Mouse (Mus musculus) splenic B cell, adult 2 months (primary cell): Measurements from ENCODE around the gene Slc15a2.

ENCODE experiments used
- DNase-seq: peaks from one replicate; pipeline ENCODE4 v3.0.0-alpha.2; 2011; ENCODE audit warnings: low read depth, low spot score
- H3K27me3 ChIP-seq: 2 replicates; pipeline ENCODE4 v1.6.1; 2012; ENCODE audit warnings: mild to moderate bottlenecking, low read length, moderate library complexity, mixed read lengths; ENCODE audit not compliant: control insufficient read depth, poor library complexity, insufficient read depth, severe bottlenecking
- H3K36me3 ChIP-seq: 2 replicates; pipeline ENCODE4 v1.6.1; 2012; ENCODE audit warnings: mild to moderate bottlenecking, low read length, moderate library complexity, mixed read lengths; ENCODE audit not compliant: control insufficient read depth, poor library complexity, insufficient read depth, severe bottlenecking

Slc15a2 gene

GRCm38 (mm10) chr16:36786466-36786865, 1.7 kb upstream of the Slc15a2 start:
- no peaks in the 10 kb centered on the region for H3K36me3 ChIP-seq
- H3K27me3 ChIP-seq, result no peaks in the 10 kb centered on the region
- DNase-seq, result no peak

GRCm38 (mm10) chr16:36784146-36784545, 616 bp downstream of the Slc15a2 start:
- Histone ChIP-seq H3K36me3 (no peaks in the 10 kb centered on the region), H3K27me3 (no peaks in the 10 kb centered on the region)
- no peak for DNase-seq

- H3K27me3 ChIP-seq, result no peaks in the 10 kb centered on the region
- no peaks in the 10 kb centered on the region for H3K36me3 ChIP-seq
- DNase-seq, result no peak
Observed at GRCm38 (mm10) chr16:36775658-36776057, 9.1 kb downstream of the Slc15a2 start.

- no peaks in the 10 kb centered on the region for H3K36me3 ChIP-seq
- H3K27me3 ChIP-seq, result no peaks in the 10 kb centered on the region
- DNase-seq, result no peak
Observed at GRCm38 (mm10) chr16:36772996-36773395, 11.8 kb downstream of the Slc15a2 start.

- DNase-seq, result no peak
- no peaks in the 10 kb centered on the region for H3K27me3 ChIP-seq
- H3K36me3 ChIP-seq, result no peaks in the 10 kb centered on the region
Observed at GRCm38 (mm10) chr16:36771703-36772102, 13.1 kb downstream of the Slc15a2 start.

- H3K27me3 ChIP-seq, result no peaks in the 10 kb centered on the region
- no peaks in the 10 kb centered on the region for H3K36me3 ChIP-seq
- no peak for DNase-seq
Observed at GRCm38 (mm10) chr16:36771244-36771643, 13.5 kb downstream of the Slc15a2 start.

- H3K36me3 ChIP-seq, result no peaks in the 10 kb centered on the region
- DNase-seq, result no peak
- H3K27me3 ChIP-seq, result no peaks in the 10 kb centered on the region
Observed at GRCm38 (mm10) chr16:36770830-36771229, 13.9 kb downstream of the Slc15a2 start.

GRCm38 (mm10) chr16:36770191-36770771, 14.5 kb downstream of the Slc15a2 start:
- Histone ChIP-seq H3K27me3 (no peaks in the 10 kb centered on the region), H3K36me3 (no peaks in the 10 kb centered on the region)
- DNase-seq, result peak; percentile 65

GRCm38 (mm10) chr16:36751979-36752378, 32.8 kb downstream of the Slc15a2 start:
- DNase-seq, result no peak
- H3K27me3 ChIP-seq, result no peaks in the 10 kb centered on the region
- H3K36me3 ChIP-seq, result no peaks in the 10 kb centered on the region; the same call in 1 of the 2 replicates

- no peak for DNase-seq
- Histone ChIP-seq H3K27me3 (no peaks in the 10 kb centered on the region), H3K36me3 (no peaks in the 10 kb centered on the region)
Observed at GRCm38 (mm10) chr16:36747767-36748166, 37.0 kb downstream of the Slc15a2 start.

GRCm38 (mm10) chr16:36747068-36747467, 37.7 kb downstream of the Slc15a2 start:
- no peak for DNase-seq
- Histone ChIP-seq H3K36me3 (no peaks in the 10 kb centered on the region), H3K27me3 (no peaks in the 10 kb centered on the region)

- no peaks in the 10 kb centered on the region for H3K27me3 ChIP-seq
- no peaks in the 10 kb centered on the region for H3K36me3 ChIP-seq
- DNase-seq, result no peak
Observed at GRCm38 (mm10) chr16:36743580-36743979, 41.2 kb downstream of the Slc15a2 start.

- no peak for DNase-seq
- no peaks in the 10 kb centered on the region for H3K36me3 ChIP-seq
- H3K27me3 ChIP-seq, result no peaks in the 10 kb centered on the region
Observed at GRCm38 (mm10) chr16:36739404-36739930, 45.3 kb downstream of the Slc15a2 start.

GRCm38 (mm10) chr16:36735421-36735820, 49.3 kb downstream of the Slc15a2 start:
- peak; percentile 15 for DNase-seq
- H3K36me3 ChIP-seq, result no peaks in the 10 kb centered on the region
- H3K27me3 ChIP-seq, result no peaks in the 10 kb centered on the region

GRCm38 (mm10) chr16:36733827-36734226, 50.9 kb downstream of the Slc15a2 start:
- no peaks in the 10 kb centered on the region for H3K27me3 ChIP-seq
- no peaks in the 10 kb centered on the region for H3K36me3 ChIP-seq
- no peak for DNase-seq

- Histone ChIP-seq H3K36me3 (no peaks in the 10 kb centered on the region), H3K27me3 (no peaks in the 10 kb centered on the region)
- no peak for DNase-seq
Observed at GRCm38 (mm10) chr16:36732572-36732971, 52.2 kb downstream of the Slc15a2 start.
